Mouse (Mus musculus) heart, adult 2 months (tissue): ENCODE results near the gene Prss50.

ENCODE experiments used
- CTCF ChIP-seq: fragments of 200-600 bp; IDR thresholded peaks from 2 replicates; pipeline ENCODE4 v1.8.1; 2022; ENCODE audit warnings: antibody characterized with exemption, mild to moderate bottlenecking, moderate library complexity
- EP300 ChIP-seq: fragments of 200-500 bp; IDR thresholded peaks from 2 replicates; pipeline ENCODE4 v1.6.1; 2011; ENCODE audit warnings: low read depth, low read length, control low read depth; ENCODE audit not compliant: insufficient read depth

DNA sequence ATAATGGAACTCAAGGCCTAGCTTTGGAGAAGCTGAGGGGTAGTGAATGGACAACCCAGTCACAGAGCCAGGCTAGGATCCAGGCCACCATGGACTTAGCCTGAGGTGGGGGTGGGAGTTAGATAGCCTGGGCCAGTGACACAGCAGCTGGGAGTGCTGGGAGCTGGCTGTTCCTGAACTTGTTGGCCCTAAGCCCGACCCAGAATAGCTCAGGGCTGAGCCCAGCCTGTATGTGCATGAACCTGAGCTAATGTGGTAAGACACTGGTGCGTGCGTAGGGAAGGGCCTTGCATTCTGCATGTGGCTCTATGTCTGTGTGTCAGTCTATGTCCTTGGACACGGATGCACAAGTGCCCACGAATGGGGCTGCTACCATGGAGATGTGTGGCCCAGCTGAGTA, 20.1 kb downstream of the Prss50 start:
- TF ChIP-seq EP300 (peak; percentile 89), CTCF (no peak)
